18 mouse cellular contexts compared by ENCODE assay signal in the genomic region with DNA sequence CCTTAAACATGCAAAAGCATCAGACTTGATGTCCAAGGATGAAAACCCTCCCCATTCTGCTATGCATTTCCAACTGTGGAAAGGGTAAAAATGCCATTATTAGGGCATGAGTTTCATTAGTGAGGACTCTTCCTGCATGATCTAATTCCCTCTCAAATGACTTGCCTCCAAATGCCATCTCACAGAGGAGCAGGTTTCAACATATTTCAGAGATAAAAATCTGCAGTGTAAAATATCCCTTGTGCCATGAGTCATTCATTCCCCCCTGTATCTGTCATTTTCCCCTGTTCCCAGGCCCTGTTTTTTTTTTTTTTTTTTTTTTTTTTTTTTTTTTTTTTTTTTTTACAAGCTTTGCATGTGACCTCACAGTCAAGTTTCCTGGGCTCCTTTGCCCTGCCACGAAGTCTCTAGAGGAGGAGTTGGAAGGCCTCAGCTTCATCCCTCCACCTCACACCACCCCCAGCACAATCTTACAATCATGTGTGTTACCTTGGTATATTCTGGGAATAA.
"Had no signal": no experiment of that assay in that cellular context is flagged by ENCODE, and none has a peak within 500 bp of the region (broad histone marks: within the 10 kb centered on the region; RNA-seq: fewer than 3 reads in every experiment).

No protein-coding gene starts in this region.

- H3K9me3 ChIP-seq: liver, embryonic 13.5 days; midbrain, embryonic 12.5 days; midbrain, embryonic 15.5 days; neural tube, embryonic 12.5 days; neural tube, embryonic 15.5 days had no signal

- H3K9ac ChIP-seq: liver, embryonic 13.5 days; lung, embryonic 14.5 days; midbrain, embryonic 12.5 days; midbrain, embryonic 15.5 days; neural tube, embryonic 12.5 days; neural tube, embryonic 15.5 days had no signal

- H3K27ac ChIP-seq: layer of hippocampus, adult 2 months; liver, embryonic 13.5 days; macrophage; midbrain, embryonic 12.5 days; midbrain, embryonic 15.5 days; neural tube, embryonic 12.5 days; neural tube, embryonic 15.5 days; stomach, postnatal 0 days had no signal

- DNase-seq: kidney, adult 9 months; kidney, postnatal 25 days; layer of hippocampus, adult 9-11 months; liver, embryonic 13.5 days; lung, embryonic 14.5 days; right cerebral cortex, adult 18-20 months; right cerebral cortex, postnatal 14 days; right cerebral cortex, postnatal 4 days; thymus, adult 2 months; thymus, postnatal 36 days had no signal

- H3K36me3 ChIP-seq: liver, embryonic 13.5 days; midbrain, embryonic 12.5 days; midbrain, embryonic 15.5 days; neural tube, embryonic 12.5 days; neural tube, embryonic 15.5 days had no signal

- H3K4me1 ChIP-seq: liver, embryonic 13.5 days; midbrain, embryonic 12.5 days; midbrain, embryonic 15.5 days; neural tube, embryonic 12.5 days; neural tube, embryonic 15.5 days had no signal

- H3K27me3 ChIP-seq: liver, embryonic 13.5 days; midbrain, embryonic 12.5 days; midbrain, embryonic 15.5 days; neural tube, embryonic 12.5 days; neural tube, embryonic 15.5 days had no signal

- H3K4me3 ChIP-seq: layer of hippocampus, adult 2 months; liver, embryonic 13.5 days; midbrain, embryonic 12.5 days; midbrain, embryonic 15.5 days; neural tube, embryonic 12.5 days; neural tube, embryonic 15.5 days had no signal

- ATAC-seq: lung, postnatal 0 days; midbrain, embryonic 15.5 days had no signal

- H3K4me2 ChIP-seq: liver, embryonic 13.5 days; lung, embryonic 14.5 days; midbrain, embryonic 12.5 days; midbrain, embryonic 15.5 days; neural tube, embryonic 12.5 days; neural tube, embryonic 15.5 days had no signal
